ENCODE assay signal across 17 mouse cellular contexts in the genomic region with DNA sequence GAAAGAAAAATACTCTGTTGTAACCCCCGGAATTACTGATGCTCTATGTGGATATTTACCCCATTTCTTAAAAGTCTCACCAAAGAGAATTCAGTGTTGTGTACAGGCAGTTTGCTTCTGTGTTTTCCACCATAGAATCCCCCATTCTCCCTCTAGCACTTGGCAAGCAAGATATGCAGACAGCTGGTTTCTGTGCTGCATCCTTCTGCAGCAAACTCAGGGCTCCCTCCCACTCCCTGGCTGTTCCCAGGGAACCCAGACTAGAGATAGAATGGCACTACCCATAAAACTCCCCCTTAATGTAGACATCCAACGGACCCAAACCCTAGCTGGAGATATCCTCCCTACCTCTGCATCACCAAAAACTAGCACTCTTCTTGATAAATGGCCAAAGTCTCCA.
DNase-seq lines count a peak whose midpoint lies in the region; ATAC-seq lines count a peak whose summit lies in the region.
"Had no signal": no experiment of that assay in that cellular context is flagged by ENCODE, and none has a peak within 500 bp of the region (broad histone marks: within the 10 kb centered on the region; RNA-seq: fewer than 3 reads in every experiment).

No protein-coding gene starts in this region.

- H3K9me3 ChIP-seq in forebrain, embryonic 14.5 days (replicated peaks; ENCODE audit: control insufficient read depth, low read length) = no peaks in the 10 kb centered on the region
- H3K9me3 ChIP-seq in forebrain, embryonic 15.5 days = no peaks in the 10 kb centered on the region
- H3K9me3 ChIP-seq: kidney, embryonic 15.5 days had no signal

- H3K36me3 ChIP-seq in forebrain, embryonic 14.5 days (ENCODE audit: control insufficient read depth, insufficient read depth, low read length) = no peaks in the 10 kb centered on the region
- no peaks in the 10 kb centered on the region for H3K36me3 ChIP-seq in forebrain, embryonic 15.5 days
- H3K36me3 ChIP-seq: hindbrain, embryonic 13.5 days; kidney, embryonic 15.5 days; limb, embryonic 13.5 days had no signal

- H3K27ac ChIP-seq in forebrain, embryonic 14.5 days (ENCODE audit: low read depth, low read length) = no peak overlapping the region
- H3K27ac ChIP-seq in forebrain, embryonic 15.5 days (replicated peaks) = no peak overlapping the region
- H3K27ac ChIP-seq: hindbrain, embryonic 13.5 days; kidney, embryonic 15.5 days; limb, embryonic 13.5 days; liver, embryonic 14.5 days had no signal

- H3K27me3 ChIP-seq in forebrain, embryonic 14.5 days (replicated peaks; ENCODE audit: control insufficient read depth, insufficient read depth, low read length) = no peaks in the 10 kb centered on the region
- H3K27me3 ChIP-seq in forebrain, embryonic 15.5 days = no peaks in the 10 kb centered on the region
- H3K27me3 ChIP-seq: hindbrain, embryonic 13.5 days; kidney, embryonic 15.5 days; limb, embryonic 13.5 days had no signal

- 75% methylated on average over 2 of the region's 2 CpGs for WGBS in forebrain, embryonic 14.5 days
- 78% methylated on average over 2 of the region's 2 CpGs for WGBS in forebrain, embryonic 15.5 days

- peak; percentile 9 for DNase-seq in forebrain, embryonic 14.5 days (ENCODE audit: low spot score)
- DNase-seq in frontal cortex, adult 2 months (ENCODE audit: extremely low spot score in 1 of 2, low spot score in 1 of 2) = peak; percentile 33 to 61
- peak; percentile 24 to 32 for DNase-seq in layer of hippocampus, postnatal 10 days (ENCODE audit: low spot score in 2 of 2)
- peak; percentile 28 to 44 for DNase-seq in right cerebral cortex, postnatal 10 days (ENCODE audit: low spot score in 2 of 2)
- DNase-seq in gastrocnemius, postnatal 25 days = no peak
- no peak for DNase-seq in heart, postnatal 25 days (ENCODE audit: low spot score)
- DNase-seq in lung, postnatal 4 days = no peak
- DNase-seq: adrenal gland, postnatal 10 days; cerebellum, adult 18-20 months; heart, adult 18-20 months; lung, postnatal 10 days; thymus, postnatal 36 days had no signal

- H3K9ac ChIP-seq in forebrain, embryonic 14.5 days (ENCODE audit: low read length) = no peak overlapping the region
- no peak overlapping the region for H3K9ac ChIP-seq in forebrain, embryonic 15.5 days (replicated peaks)
- H3K9ac ChIP-seq: hindbrain, embryonic 13.5 days; kidney, embryonic 15.5 days; limb, embryonic 13.5 days; liver, embryonic 14.5 days had no signal

- H3K4me3 ChIP-seq in forebrain, embryonic 14.5 days (ENCODE audit: low read depth, low read length) = no peak overlapping the region
- H3K4me3 ChIP-seq in forebrain, embryonic 15.5 days = no peak overlapping the region
- H3K4me3 ChIP-seq: hindbrain, embryonic 13.5 days; kidney, embryonic 15.5 days; limb, embryonic 13.5 days had no signal

- no peak for ATAC-seq in forebrain, embryonic 14.5 days
- ATAC-seq in forebrain, embryonic 15.5 days (replicated peaks) = no peak

- H3K4me1 ChIP-seq in forebrain, embryonic 14.5 days (ENCODE audit: control insufficient read depth, insufficient read depth, low read length) = no peaks in the 10 kb centered on the region
- H3K4me1 ChIP-seq in forebrain, embryonic 15.5 days = no peaks in the 10 kb centered on the region
- H3K4me1 ChIP-seq: hindbrain, embryonic 13.5 days; kidney, embryonic 15.5 days; limb, embryonic 13.5 days had no signal

- H3K4me2 ChIP-seq in forebrain, embryonic 14.5 days (ENCODE audit: low read length) = no peak overlapping the region
- no peak overlapping the region for H3K4me2 ChIP-seq in forebrain, embryonic 15.5 days (replicated peaks)
- H3K4me2 ChIP-seq: hindbrain, embryonic 13.5 days; kidney, embryonic 15.5 days; limb, embryonic 13.5 days had no signal

- intact Hi-C loops in heart, postnatal 25 days (cut with DNase I) = no loop called here

Comparison
In these comparisons a context has a peak if more than half of its experiments do, and no peak if none do; other contexts are left out.
1. DNase-seq: peak in forebrain, embryonic 14.5 days (single experiment), frontal cortex, adult 2 months (2 of 2), layer of hippocampus, postnatal 10 days (2 of 2) and right cerebral cortex, postnatal 10 days (2 of 2); none in gastrocnemius, postnatal 25 days (single experiment), heart, postnatal 25 days (single experiment) and lung, postnatal 4 days (0 of 2).